Mouse (Mus musculus): ENCODE measurements at regions not wholly inside any gene's neighbourhood (a gene's known extent, or its start where the extent isn't known, plus 50 kb on each side); places are given as distances from the start of the nearest gene placed in this dataset.

DNA sequence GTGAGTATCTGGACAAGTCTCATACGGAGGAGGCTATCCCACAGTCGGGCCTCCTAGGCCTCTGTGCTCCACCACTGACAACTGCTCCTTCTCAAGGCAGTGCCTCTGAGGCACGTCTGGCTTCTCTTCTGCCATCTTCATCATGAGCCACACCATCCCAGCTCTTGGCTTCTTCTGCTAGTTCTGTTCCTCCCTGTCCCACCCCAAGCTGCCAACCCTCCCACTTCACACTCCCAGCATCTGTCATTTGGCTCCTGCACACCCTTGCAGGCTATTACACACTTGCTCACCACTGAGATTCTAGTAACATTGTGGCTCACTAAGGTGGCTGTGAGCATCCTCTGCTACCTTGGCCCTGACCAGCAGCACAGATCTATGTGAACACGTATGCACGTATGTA is 221.1 kb upstream of the Slc16a7 start:
- H3K36me3 ChIP-seq, result no peaks in the 10 kb centered on the region
- no peaks in the 10 kb centered on the region for H3K27me3 ChIP-seq (replicated peaks)
- no peaks in the 10 kb centered on the region for H3K4me1 ChIP-seq
- H3K9me3 ChIP-seq (replicated peaks), result no peaks in the 10 kb centered on the region
- H3K4me2 ChIP-seq, result no peak overlapping the region
- 65% methylated on average over 5 of the region's 5 CpGs for whole genome bisulfite sequencing (ENCODE audit: insufficient replicate concordance)
- ATAC-seq, result no peak
- H3K27ac ChIP-seq, result no peak overlapping the region
- no peak overlapping the region for H3K9ac ChIP-seq
- H3K4me3 ChIP-seq, result no peak overlapping the region

- 76% methylated on average over 6 of the region's 6 CpGs for WGBS (ENCODE audit: insufficient replicate concordance)
- Histone ChIP-seq H3K9me3 (replicated peaks) (no peaks in the 10 kb centered on the region), H3K9ac (no peak overlapping the region), H3K4me2 (no peak overlapping the region), H3K4me1 (no peaks in the 10 kb centered on the region), H3K4me3 (no peak overlapping the region), H3K36me3 (no peaks in the 10 kb centered on the region), H3K27ac (no peak overlapping the region), H3K27me3 (replicated peaks) (no peaks in the 10 kb centered on the region)
- no peak for ATAC-seq
These were observed 223.5 kb upstream of the Slc16a7 start for GRCm38 (mm10) chr10:125612773-125613172.

DNA sequence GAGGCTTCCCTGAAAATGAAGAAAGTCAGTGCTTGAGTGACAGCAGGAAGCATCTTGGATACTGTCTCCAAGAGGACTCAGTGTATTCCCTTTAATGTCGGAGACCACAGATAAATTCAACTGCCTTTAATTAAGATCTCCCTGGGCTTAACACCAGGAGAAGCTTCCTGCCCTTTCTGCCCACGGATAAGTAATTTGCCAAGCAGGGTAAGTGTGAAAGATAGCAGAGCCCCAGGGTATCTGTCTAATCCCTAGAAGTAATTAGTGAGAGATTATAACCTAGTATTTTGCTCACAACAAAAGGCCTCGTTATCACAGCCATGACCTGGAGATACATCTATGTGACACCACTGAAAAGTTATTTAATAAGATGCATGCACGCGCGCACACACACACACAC is 232.1 kb upstream of the Slc16a7 start:
- Histone ChIP-seq H3K36me3 (no peaks in the 10 kb centered on the region), H3K4me3 (no peak overlapping the region), H3K27ac (no peak overlapping the region), H3K27me3 (replicated peaks) (no peaks in the 10 kb centered on the region), H3K4me1 (no peaks in the 10 kb centered on the region), H3K9me3 (replicated peaks) (no peaks in the 10 kb centered on the region), H3K4me2 (no peak overlapping the region), H3K9ac (no peak overlapping the region)
- WGBS (ENCODE audit: insufficient replicate concordance), result 53% methylated on average over 6 of the region's 6 CpGs
- no peak for ATAC-seq

DNA sequence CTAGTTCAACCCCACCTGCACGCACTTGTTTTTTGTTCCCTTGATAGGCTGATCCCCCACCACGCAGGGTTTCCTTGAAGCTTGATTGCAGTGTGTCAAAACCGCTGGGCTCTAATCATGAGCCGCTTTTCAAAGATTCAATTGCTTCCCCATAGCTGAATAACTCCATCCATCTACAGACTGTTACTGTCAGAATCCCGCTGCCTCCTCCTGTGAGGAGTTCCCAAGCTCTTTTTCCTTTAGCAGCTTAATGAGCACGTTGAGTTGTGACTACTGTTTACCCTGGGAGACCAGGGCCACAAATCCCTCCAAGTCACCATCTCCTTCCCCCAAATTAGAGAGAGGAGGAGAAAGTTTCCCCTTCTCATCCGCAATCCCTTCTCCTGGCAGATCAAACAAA is 234.6 kb upstream of the Slc16a7 start:
- Histone ChIP-seq H3K4me3 (no peak overlapping the region), H3K27ac (no peak overlapping the region), H3K36me3 (no peaks in the 10 kb centered on the region), H3K4me2 (no peak overlapping the region), H3K9me3 (replicated peaks) (no peaks in the 10 kb centered on the region; the same call in 1 of the 2 replicates), H3K4me1 (no peaks in the 10 kb centered on the region), H3K9ac (no peak overlapping the region), H3K27me3 (replicated peaks) (no peaks in the 10 kb centered on the region)
- WGBS (ENCODE audit: insufficient replicate concordance), result 45% methylated on average over 7 of the region's 7 CpGs
- no peak for ATAC-seq

DNA sequence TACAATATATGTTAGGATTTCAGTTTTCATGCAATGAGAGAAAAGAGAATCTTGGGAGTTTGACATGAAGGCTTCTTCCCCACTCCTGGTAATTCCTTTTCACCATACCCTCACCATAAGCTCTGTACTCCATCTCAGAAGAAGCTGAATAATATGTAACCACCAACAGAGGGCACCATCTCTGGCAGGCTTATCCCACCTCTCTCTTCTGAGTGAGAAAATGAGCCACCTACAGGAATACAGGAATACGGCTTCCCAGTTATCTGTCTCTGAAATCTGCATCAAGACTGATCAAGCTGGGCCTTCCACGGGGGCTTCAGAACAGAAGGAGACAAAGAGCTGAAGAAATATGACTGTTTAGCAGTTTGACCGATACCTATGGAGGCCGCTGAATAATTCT is 278.6 kb upstream of the Slc16a7 start:
- Histone ChIP-seq H3K27ac (no peak overlapping the region), H3K4me3 (no peak overlapping the region), H3K4me2 (no peak overlapping the region), H3K36me3 (no peaks in the 10 kb centered on the region), H3K9ac (no peak overlapping the region), H3K4me1 (no peaks in the 10 kb centered on the region), H3K9me3 (replicated peaks) (peaks cover 4% of the 10 kb centered on the region; the same call in 1 of the 2 replicates), H3K27me3 (replicated peaks) (no peaks in the 10 kb centered on the region)
- ATAC-seq, result no peak
- 72% methylated on average over 4 of the region's 4 CpGs for WGBS (ENCODE audit: insufficient replicate concordance)

GRCm38 (mm10) chr10:125673637-125674036 is 284.4 kb upstream of the Slc16a7 start:
- WGBS (ENCODE audit: insufficient replicate concordance), result 78% methylated on average over 11 of the region's 11 CpGs
- H3K4me2 ChIP-seq, result no peak overlapping the region
- H3K9me3 ChIP-seq (replicated peaks), result peaks cover 1% of the 10 kb centered on the region; the same call in 1 of the 2 replicates
- H3K27me3 ChIP-seq (replicated peaks), result no peaks in the 10 kb centered on the region
- no peak overlapping the region for H3K27ac ChIP-seq
- no peaks in the 10 kb centered on the region for H3K4me1 ChIP-seq
- no peaks in the 10 kb centered on the region for H3K36me3 ChIP-seq
- no peak overlapping the region for H3K9ac ChIP-seq
- ATAC-seq, result no peak
- H3K4me3 ChIP-seq, result no peak overlapping the region

DNA sequence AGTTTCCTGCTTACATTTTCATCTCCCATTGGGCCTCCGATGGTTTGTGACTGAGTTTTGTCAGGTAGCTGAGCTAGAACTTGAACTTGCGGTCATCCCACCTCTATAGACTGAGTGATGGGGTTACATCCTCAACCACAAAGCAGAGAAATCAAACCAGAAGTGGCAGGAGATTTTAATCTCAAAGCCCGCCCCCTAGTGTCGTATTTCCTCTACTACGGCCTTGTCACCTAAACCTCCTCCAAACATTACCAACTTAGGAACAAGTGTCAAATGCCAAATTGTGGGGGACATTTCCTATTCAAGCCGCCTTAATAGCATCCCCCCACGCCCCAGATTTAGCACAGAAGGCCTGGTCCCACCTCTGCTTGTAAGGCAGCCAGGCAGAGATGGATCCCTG is 286.3 kb upstream of the Lrig3 start:
- Histone ChIP-seq H3K4me2 (no peak overlapping the region), H3K9ac (no peak overlapping the region), H3K9me3 (replicated peaks) (no peaks in the 10 kb centered on the region), H3K4me1 (no peaks in the 10 kb centered on the region), H3K4me3 (no peak overlapping the region), H3K27ac (no peak overlapping the region), H3K27me3 (replicated peaks) (no peaks in the 10 kb centered on the region), H3K36me3 (no peaks in the 10 kb centered on the region)
- WGBS (ENCODE audit: insufficient replicate concordance), result 55% methylated on average over 7 of the region's 7 CpGs
- ATAC-seq, result no peak

GRCm38 (mm10) chr10:125685130-125685529 is 280.8 kb upstream of the Lrig3 start:
- WGBS (ENCODE audit: insufficient replicate concordance), result 66% methylated on average over 5 of the region's 5 CpGs
- Histone ChIP-seq H3K9me3 (replicated peaks) (no peaks in the 10 kb centered on the region), H3K4me1 (no peaks in the 10 kb centered on the region), H3K27ac (no peak overlapping the region), H3K4me2 (no peak overlapping the region), H3K36me3 (no peaks in the 10 kb centered on the region), H3K9ac (no peak overlapping the region), H3K4me3 (no peak overlapping the region), H3K27me3 (replicated peaks) (no peaks in the 10 kb centered on the region)
- ATAC-seq, result no peak

DNA sequence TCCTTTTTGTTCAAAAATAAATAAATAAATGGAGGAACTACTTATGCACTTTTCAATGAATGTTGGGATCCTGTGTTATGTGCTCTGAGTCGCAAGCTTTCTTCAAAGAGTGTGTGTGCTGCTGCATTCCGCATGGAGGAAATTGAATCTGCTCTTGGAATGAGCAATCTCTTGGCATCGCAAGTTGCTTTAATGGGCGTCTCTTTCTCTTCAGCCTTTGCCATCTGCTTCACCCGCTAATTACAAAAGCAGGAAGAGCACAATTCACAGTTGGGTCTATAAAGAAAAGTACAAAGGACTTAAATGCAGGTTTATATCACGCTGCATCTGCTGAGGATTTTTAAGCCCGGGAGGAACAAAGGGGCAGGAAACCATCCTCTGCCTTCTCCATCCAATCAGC is 272.5 kb upstream of the Lrig3 start:
- 61% methylated on average over 7 of the region's 7 CpGs for WGBS (ENCODE audit: insufficient replicate concordance)
- Histone ChIP-seq H3K27me3 (replicated peaks) (no peaks in the 10 kb centered on the region), H3K36me3 (no peaks in the 10 kb centered on the region), H3K9me3 (replicated peaks) (no peaks in the 10 kb centered on the region), H3K27ac (no peak overlapping the region), H3K4me1 (no peaks in the 10 kb centered on the region), H3K4me3 (no peak overlapping the region), H3K4me2 (no peak overlapping the region), H3K9ac (no peak overlapping the region)
- ATAC-seq, result no peak

DNA sequence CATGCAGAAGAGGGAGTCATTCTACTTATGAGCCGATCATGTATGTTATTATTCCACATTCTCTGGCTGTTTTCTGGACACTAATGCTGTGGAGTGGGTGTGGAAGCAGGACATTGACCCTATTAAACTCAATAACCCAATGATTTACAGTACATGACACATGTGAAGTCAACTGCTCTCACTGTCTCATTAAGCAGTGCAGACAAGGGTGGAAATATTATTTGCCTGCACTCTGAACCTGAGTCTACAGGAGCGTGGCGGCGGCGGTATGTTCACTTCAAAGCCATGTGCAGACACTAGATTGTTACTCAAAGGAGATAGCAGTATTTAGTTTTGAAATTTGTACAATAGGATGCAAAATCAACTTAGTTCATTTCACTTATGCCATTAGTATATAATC is 269.8 kb upstream of the Lrig3 start:
- Histone ChIP-seq H3K4me2 (no peak overlapping the region), H3K4me3 (no peak overlapping the region), H3K36me3 (no peaks in the 10 kb centered on the region), H3K27me3 (replicated peaks) (no peaks in the 10 kb centered on the region), H3K27ac (no peak overlapping the region), H3K9me3 (replicated peaks) (no peaks in the 10 kb centered on the region), H3K9ac (no peak overlapping the region), H3K4me1 (no peaks in the 10 kb centered on the region)
- no peak for ATAC-seq
- WGBS (ENCODE audit: insufficient replicate concordance), result 82% methylated on average over 5 of the region's 5 CpGs

DNA sequence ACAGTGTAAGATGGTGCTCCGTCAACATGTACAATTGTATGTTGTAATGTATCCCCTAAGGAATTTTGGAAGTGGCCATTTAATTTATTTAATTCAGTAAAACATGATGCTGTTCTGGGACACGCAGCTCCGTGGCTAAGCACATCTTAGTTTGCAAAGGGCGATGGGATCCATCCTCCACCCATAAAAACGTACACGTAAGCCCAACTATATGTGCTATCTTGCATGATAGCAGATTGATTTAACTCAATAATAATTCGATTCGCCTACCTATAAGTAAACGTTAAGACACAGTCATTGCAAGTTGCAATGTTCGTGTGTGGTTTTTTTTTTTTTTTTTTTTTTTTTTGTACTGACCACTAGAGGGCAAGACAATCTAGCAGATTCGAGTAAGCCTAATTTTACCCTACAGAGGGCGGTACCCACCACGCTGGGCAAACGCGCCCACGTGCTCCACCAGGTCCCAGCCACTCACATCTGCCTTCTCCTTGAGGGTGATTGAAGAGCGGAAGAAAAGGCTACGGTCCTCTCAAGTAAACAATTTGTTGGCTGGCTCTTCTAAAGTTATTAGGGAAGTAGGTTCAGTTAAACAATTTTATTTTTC is 240.8 kb upstream of the Lrig3 start:
- no peaks in the 10 kb centered on the region for H3K4me1 ChIP-seq
- no peak overlapping the region for H3K4me2 ChIP-seq
- H3K9ac ChIP-seq, result no peak overlapping the region
- ATAC-seq, result peak; percentile 52; the same call in 1 of the 2 replicates
- WGBS (ENCODE audit: insufficient replicate concordance), result 27% methylated on average over 18 of the region's 18 CpGs
- H3K9me3 ChIP-seq (replicated peaks), result no peaks in the 10 kb centered on the region
- no peaks in the 10 kb centered on the region for H3K36me3 ChIP-seq
- no peak overlapping the region for H3K27ac ChIP-seq
- H3K4me3 ChIP-seq, result no peak overlapping the region
- no peaks in the 10 kb centered on the region for H3K27me3 ChIP-seq (replicated peaks)

GRCm38 (mm10) chr10:125725681-125726139 is 240.3 kb upstream of the Lrig3 start:
- Histone ChIP-seq H3K9me3 (replicated peaks) (no peaks in the 10 kb centered on the region), H3K4me3 (no peak overlapping the region), H3K36me3 (no peaks in the 10 kb centered on the region), H3K4me2 (no peak overlapping the region), H3K27ac (no peak overlapping the region), H3K27me3 (replicated peaks) (no peaks in the 10 kb centered on the region), H3K9ac (no peak overlapping the region), H3K4me1 (no peaks in the 10 kb centered on the region)
- 42% methylated on average over 7 of the region's 7 CpGs for WGBS (ENCODE audit: insufficient replicate concordance)
- ATAC-seq, result peak; percentile 35; the same call in 1 of the 2 replicates

DNA sequence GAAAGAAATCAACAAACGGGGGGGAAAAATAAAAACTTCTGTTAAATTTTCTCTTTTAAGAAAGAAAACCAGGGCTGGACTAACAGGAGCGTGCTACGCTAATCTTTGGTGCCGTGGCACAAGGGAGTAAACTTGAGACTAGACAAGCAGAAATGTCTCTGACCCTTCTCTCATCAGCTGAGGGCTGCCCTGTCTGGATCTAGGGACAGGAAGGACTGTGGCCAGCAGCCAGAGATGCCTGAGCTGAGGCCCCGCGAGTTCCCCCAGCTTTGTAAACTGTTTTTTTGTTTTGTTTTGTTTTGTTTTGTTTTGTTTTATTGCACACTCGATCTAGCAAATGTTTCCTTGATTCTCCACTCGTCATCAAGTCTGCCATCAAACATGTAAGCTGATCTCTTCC is 239.4 kb upstream of the Lrig3 start:
- Histone ChIP-seq H3K4me3 (no peak overlapping the region), H3K27ac (no peak overlapping the region), H3K4me1 (no peaks in the 10 kb centered on the region), H3K27me3 (replicated peaks) (no peaks in the 10 kb centered on the region), H3K9ac (no peak overlapping the region), H3K9me3 (replicated peaks) (no peaks in the 10 kb centered on the region), H3K4me2 (no peak overlapping the region), H3K36me3 (no peaks in the 10 kb centered on the region)
- 54% methylated on average over 8 of the region's 8 CpGs for WGBS (ENCODE audit: insufficient replicate concordance)
- no peak for ATAC-seq
